Mouse (Mus musculus) hindbrain, embryonic 14.5 days (tissue): ENCODE results near the gene Zfp804b. TPM values are rescaled to one million over a fixed set of nuclear protein-coding genes. Genes with fewer than 3 reads are reported as not detected.
"Not testable (repeated sequence)": the region's sequence is repeated elsewhere in the genome, so short reads cannot be mapped to it uniquely, and the experiment has no call there.

Experiments used
- ATAC-seq: fragments of 200-750 bp; cut with Nextera tagmentation; 2 replicates; pipeline ENCODE4 v1.8.0; 2017; ENCODE audit warnings: moderate number of reproducible peaks, mild to moderate bottlenecking, moderate TSS enrichment, moderate library complexity; ENCODE audit not compliant: low FRiP score
- DNase-seq: peaks from one replicate; pipeline ENCODE4 v3.0.0-alpha.2; 2015; ENCODE audit warnings: low spot score
- H3K27ac ChIP-seq: fragments of 300-500 bp; sonication (generic); 2 replicates; pipeline ENCODE4 v1.5.1; 2014; ENCODE audit warnings: mild to moderate bottlenecking, moderate library complexity
- H3K27me3 ChIP-seq: fragments of 300-500 bp; sonication (generic); 2 replicates; pipeline ENCODE4 v1.6.1; 2014; ENCODE audit warnings: mild to moderate bottlenecking, low read length, mixed read lengths; ENCODE audit not compliant: control insufficient read depth, insufficient read depth
- H3K36me3 ChIP-seq: fragments of 300-500 bp; sonication (generic); replicated peaks from 2 replicates; pipeline ENCODE4 v1.6.1; 2014; ENCODE audit not compliant: control insufficient read depth, insufficient read depth
- H3K4me1 ChIP-seq: fragments of 300-500 bp; sonication (generic); replicated peaks from 2 replicates; pipeline ENCODE4 v1.6.1; 2014; ENCODE audit warnings: antibody characterized with exemption, low read length, mixed read lengths; ENCODE audit not compliant: control insufficient read depth, insufficient read depth
- H3K4me2 ChIP-seq: fragments of 300-500 bp; sonication (generic); replicated peaks from 2 replicates; pipeline ENCODE4 v1.6.1; 2014; ENCODE audit warnings: mild to moderate bottlenecking, moderate library complexity
- H3K4me3 ChIP-seq: fragments of 300-500 bp; sonication (generic); replicated peaks from 2 replicates; pipeline ENCODE4 v1.5.1; 2014; ENCODE audit warnings: mild to moderate bottlenecking, low read length
- H3K9ac ChIP-seq: fragments of 300-500 bp; sonication (generic); 2 replicates; pipeline ENCODE4 v1.6.1; 2014
- H3K9me3 ChIP-seq: fragments of 300-500 bp; sonication (generic); 2 replicates; pipeline ENCODE4 v1.6.1; 2016; ENCODE audit warnings: low read length; ENCODE audit not compliant: control insufficient read depth
- WGBS: fragments of 180-500 bp; shearing (Covaris S2); extraction: QIAGEN DNeasy Blood & Tissue Kit; methylation state at CpG from one replicate; pipeline ENCODE4 v1.1.7; 2014; 5-methylcytosine and 5-hydroxymethylcytosine counted together
- polyA plus RNA-seq: library from polyadenylated mRNA; unstranded; fragments of >200 nt; fragmentation: Nextera tagmentation; extraction: Ambion mirVana; gene quantifications from 2 replicates; pipeline ENCODE4 v1.2.1, GENCODE M21; 2014

Gene Zfp804b
- 3.2 and 3.6 TPM in 2 replicates for polyA plus RNA-seq

- under 1% methylated on average over 50 of the region's 50 CpGs for WGBS
- no peaks in the 10 kb centered on the region for H3K36me3 ChIP-seq
- H3K4me2 ChIP-seq, result peak within 1 kb of the TSS; percentile 90
- DNase-seq, result peak; percentile 47
- H3K4me3 ChIP-seq, result peak within 1 kb of the TSS; percentile 61
- H3K27ac ChIP-seq, result peak within 1 kb of the TSS; percentile 40; the same call in 1 of the 2 replicates
- peak; percentile 93 for ATAC-seq
- no peaks in the 10 kb centered on the region; the same call in 1 of the 2 replicates for H3K4me1 ChIP-seq
- H3K9ac ChIP-seq, result peak within 1 kb of the TSS; percentile 65
- no peaks in the 10 kb centered on the region for H3K9me3 ChIP-seq
- H3K27me3 ChIP-seq, result no peaks in the 10 kb centered on the region
Measured at GRCm38 (mm10) chr5:7344145-7345010, at the start of gene Zfp804b. TSS of gene Zfp804b (minus strand) at chr5:7344756.

- not testable (repeated sequence) for H3K4me2 ChIP-seq, DNase-seq, H3K9ac ChIP-seq, H3K27ac ChIP-seq, H3K27me3 ChIP-seq, H3K9me3 ChIP-seq, H3K4me1 ChIP-seq, H3K36me3 ChIP-seq, H3K4me3 ChIP-seq, ATAC-seq
- 100% methylated on average over 1 of the region's 1 CpGs for WGBS
Measured at GRCm38 (mm10) chr5:7364616-7365015, 20.1 kb upstream of the Zfp804b start.

- 0% methylated on average over 11 of the region's 11 CpGs for WGBS
- DNase-seq, result no peak
- Histone ChIP-seq H3K4me1 (no peaks in the 10 kb centered on the region; the same call in 1 of the 2 replicates), H3K27ac (peak overlapping the region; percentile 40; the same call in 1 of the 2 replicates), H3K9ac (peak overlapping the region; percentile 65), H3K9me3 (no peaks in the 10 kb centered on the region), H3K36me3 (no peaks in the 10 kb centered on the region), H3K4me3 (peak overlapping the region; percentile 61), H3K4me2 (peak overlapping the region; percentile 90), H3K27me3 (no peaks in the 10 kb centered on the region)
- peak; percentile 65; the same call in 1 of the 2 replicates for ATAC-seq
Measured at GRCm38 (mm10) chr5:7345011-7345389, 444 bp upstream of the Zfp804b start.

- H3K27me3 ChIP-seq, result no peaks in the 10 kb centered on the region
- no peaks in the 10 kb centered on the region for H3K4me1 ChIP-seq
- WGBS, result 58% methylated on average over 4 of the region's 4 CpGs
- DNase-seq, result no peak
- no peak overlapping the region for H3K4me2 ChIP-seq
- H3K4me3 ChIP-seq, result no peak overlapping the region
- no peak overlapping the region for H3K9ac ChIP-seq
- no peaks in the 10 kb centered on the region for H3K36me3 ChIP-seq
- no peaks in the 10 kb centered on the region for H3K9me3 ChIP-seq
- no peak overlapping the region for H3K27ac ChIP-seq
- ATAC-seq, result peak; percentile 57
Measured at GRCm38 (mm10) chr5:7325594-7325993, 19.0 kb downstream of the Zfp804b start.

GRCm38 (mm10) chr5:7303819-7304218, 40.7 kb downstream of the Zfp804b start, which contains the start of gene Tex47:
TSS of gene Tex47 (plus strand) at chr5:7304119.
- DNase-seq (no peak), ATAC-seq (no peak)
- WGBS, result 91% methylated on average over 1 of the region's 1 CpGs

GRCm38 (mm10) chr5:7302969-7303368, 41.6 kb downstream of the Zfp804b start:
- no peak overlapping the region for H3K27ac ChIP-seq
- no peaks in the 10 kb centered on the region for H3K27me3 ChIP-seq
- ATAC-seq (no peak), DNase-seq (no peak)
- H3K4me2 ChIP-seq, result no peak overlapping the region
- H3K9me3 ChIP-seq, result no peaks in the 10 kb centered on the region
- H3K9ac ChIP-seq, result no peak overlapping the region
- H3K4me1 ChIP-seq, result no peaks in the 10 kb centered on the region
- H3K36me3 ChIP-seq, result no peaks in the 10 kb centered on the region
- WGBS, result 52% methylated on average over 1 of the region's 1 CpGs
- H3K4me3 ChIP-seq, result no peak overlapping the region

More at GRCm38 (mm10) chr5:7303819-7304218, 40.7 kb downstream of the Zfp804b start, which contains the start of gene Tex47:
- Histone ChIP-seq H3K27ac (no peak within 1 kb of the TSS), H3K27me3 (no peaks in the 10 kb centered on the region), H3K9me3 (no peaks in the 10 kb centered on the region), H3K4me1 (no peaks in the 10 kb centered on the region), H3K4me2 (no peak within 1 kb of the TSS), H3K9ac (no peak within 1 kb of the TSS), H3K36me3 (no peaks in the 10 kb centered on the region), H3K4me3 (no peak within 1 kb of the TSS)

GRCm38 (mm10) chr5:7284336-7284735, 60.2 kb downstream of the Zfp804b start:
- WGBS, result 95% methylated on average over 1 of the region's 1 CpGs
- no peak for DNase-seq
- no peak for ATAC-seq
- Histone ChIP-seq H3K4me1 (no peaks in the 10 kb centered on the region), H3K36me3 (no peaks in the 10 kb centered on the region), H3K9ac (no peak overlapping the region), H3K27ac (no peak overlapping the region), H3K4me3 (no peak overlapping the region), H3K27me3 (no peaks in the 10 kb centered on the region), H3K9me3 (no peaks in the 10 kb centered on the region), H3K4me2 (no peak overlapping the region)

- ATAC-seq (no peak), DNase-seq (no peak)
- H3K9me3 ChIP-seq, result no peaks in the 10 kb centered on the region
- no peak overlapping the region for H3K27ac ChIP-seq
- H3K27me3 ChIP-seq, result no peaks in the 10 kb centered on the region
- no peak overlapping the region for H3K4me3 ChIP-seq
- no peaks in the 10 kb centered on the region for H3K4me1 ChIP-seq
- no peak overlapping the region for H3K9ac ChIP-seq
- H3K4me2 ChIP-seq, result no peak overlapping the region
- no peaks in the 10 kb centered on the region for H3K36me3 ChIP-seq
- 92% methylated on average over 7 of the region's 7 CpGs for WGBS
Measured at GRCm38 (mm10) chr5:7276659-7277455, 67.7 kb downstream of the Zfp804b start.

GRCm38 (mm10) chr5:7177589-7177988, 167.0 kb downstream of the Zfp804b start:
- ATAC-seq, result no peak
- Histone ChIP-seq H3K27me3 (no peaks in the 10 kb centered on the region), H3K4me2 (no peak overlapping the region), H3K4me1 (no peaks in the 10 kb centered on the region), H3K9me3 (no peaks in the 10 kb centered on the region), H3K27ac (no peak overlapping the region), H3K9ac (no peak overlapping the region), H3K4me3 (no peak overlapping the region), H3K36me3 (no peaks in the 10 kb centered on the region)
- 93% methylated on average over 9 of the region's 9 CpGs for WGBS
- DNase-seq, result no peak
